Mouse (Mus musculus) ES-E14 (cell line): ENCODE measurements around the gene Prpf18. TPM values are rescaled to one million over a fixed set of nuclear protein-coding genes. Genes with fewer than 3 reads are reported as not detected.
A peak's percentile ranks its signal among the peaks of the same experiment; 100 is the strongest.

Experiments used
- DNase-seq: peaks from one replicate; pipeline ENCODE4 v3.0.0-alpha.2; 2013; ENCODE audit warnings: low read depth, low spot score
- H3K27ac ChIP-seq: 2 replicates; pipeline ENCODE4 v1.5.1; 2012; ENCODE audit warnings: low read depth, mild to moderate bottlenecking, low read length, moderate library complexity, mixed read lengths; ENCODE audit not compliant: poor library complexity, insufficient read depth, severe bottlenecking
- H3K36me3 ChIP-seq: 2 replicates; pipeline ENCODE4 v1.6.1; 2012; ENCODE audit warnings: mild to moderate bottlenecking, low read length, moderate library complexity, mixed read lengths; ENCODE audit not compliant: control insufficient read depth, poor library complexity, insufficient read depth, severe bottlenecking
- H3K4me1 ChIP-seq, 2 experiments: fragments of 150-350 bp in 1 of 2; sonication (generic) in 1 of 2; 2 replicates each; pipeline ENCODE4 v1.6.1; 2012; ENCODE audit warnings: low read length in 2 of 2, mild to moderate bottlenecking in 1 of 2, mixed read lengths in 1 of 2; ENCODE audit not compliant: control insufficient read depth in 2 of 2, insufficient read depth in 2 of 2, poor library complexity in 1 of 2
- H3K4me3 ChIP-seq, 2 experiments: fragments of 150-350 bp in 1 of 2; sonication (generic) in 1 of 2; 2 replicates each; pipeline ENCODE4 v1.5.1; 2012; ENCODE audit warnings: low read length in 2 of 2, low read depth in 1 of 2, mild to moderate bottlenecking in 1 of 2, mixed read lengths in 1 of 2; ENCODE audit not compliant: insufficient read depth in 1 of 2, poor library complexity in 1 of 2, severe bottlenecking in 1 of 2
- H3K9ac ChIP-seq: 2 replicates; pipeline ENCODE4 v1.6.1; 2012; ENCODE audit warnings: low read depth, mild to moderate bottlenecking, low read length, mixed read lengths; ENCODE audit not compliant: poor library complexity, insufficient read depth, severe bottlenecking
- H3K9me3 ChIP-seq: fragments of 150-350 bp; sonication (generic); 2 replicates; pipeline ENCODE4 v1.6.1; 2012; ENCODE audit warnings: low read depth, mild to moderate bottlenecking, low read length; ENCODE audit not compliant: control insufficient read depth, insufficient read depth
- CHD2 ChIP-seq: IDR thresholded peaks from 2 replicates; pipeline ENCODE4 v1.6.1; 2014; ENCODE audit warnings: mild to moderate bottlenecking, low read depth, low read length, inconsistent platforms
- HCFC1 ChIP-seq: IDR thresholded peaks from 2 replicates; pipeline ENCODE4 v1.6.1; 2012; ENCODE audit warnings: low read length, inconsistent platforms, borderline replicate concordance; ENCODE audit not compliant: insufficient read depth
- MAFK ChIP-seq: IDR thresholded peaks from 2 replicates; pipeline ENCODE4 v1.6.1; 2014; ENCODE audit warnings: mild to moderate bottlenecking, low read depth, low read length, inconsistent platforms; ENCODE audit not compliant: insufficient read depth
- ZC3H11A ChIP-seq: IDR thresholded peaks from 2 replicates; pipeline ENCODE4 v1.6.1; 2012; ENCODE audit warnings: low read depth, mild to moderate bottlenecking, inconsistent platforms, low read length, borderline replicate concordance
- ZNF384 ChIP-seq: IDR thresholded peaks from 2 replicates; pipeline ENCODE4 v1.6.1; 2012; ENCODE audit warnings: low read depth, low read length, inconsistent platforms
- in situ Hi-C, 2 experiments: fragments of 600-800 bp; cut with MboI; formaldehyde crosslinking; loops; one replicate each; pipeline ENCODE4 v1.15.1; 2025; ENCODE audit warnings: low sequenced_read_pairs in 2 of 2, inconsistent platforms in 1 of 2; ENCODE audit not compliant: unreplicated experiment in 2 of 2
- total RNA-seq: library from RNA; depleted of rRNA; stranded (reverse); fragments of 300-350 nt; gene quantifications from 2 replicates; pipeline ENCODE4 v1.2.3, GENCODE M21; 2012

Prpf18 gene
- total RNA-seq, 1 experiment, result 22.9 TPM

- Histone ChIP-seq H3K9me3 (no peaks in the 10 kb centered on the region), H3K9ac (no peak overlapping the region), H3K4me3 (no peak overlapping the region), H3K4me1 (peaks cover 0 to 6% of the 10 kb centered on the region in 2 experiments; a peak in 1 of 4 replicates), H3K27ac (no peak overlapping the region), H3K36me3 (peaks cover 41% of the 10 kb centered on the region)
- TF ChIP-seq ZNF384, result no peak
- DNase-seq, result no peak
- in situ Hi-C loops, result no loop called here
Measured at GRCm38 (mm10) chr2:4608253-4608652, 43.7 kb downstream of the Prpf18 start.

GRCm38 (mm10) chr2:4606559-4606958 is 45.4 kb downstream of the Prpf18 start:
- H3K36me3 ChIP-seq, result peaks cover 46% of the 10 kb centered on the region
- H3K4me1 ChIP-seq, result peaks cover 0 to 6% of the 10 kb centered on the region in 2 experiments; a peak in 1 of 4 replicates
- H3K27ac ChIP-seq, result no peak overlapping the region
- no peak for DNase-seq
- no peak overlapping the region for H3K4me3 ChIP-seq
- in situ Hi-C loops, result no loop called here
- no peak for TF ChIP-seq CHD2
- no peak for TF ChIP-seq ZC3H11A
- TF ChIP-seq HCFC1, result no peak
- TF ChIP-seq MAFK, result no peak
- TF ChIP-seq ZNF384, result no peak
- H3K9ac ChIP-seq, result no peak overlapping the region
- no peaks in the 10 kb centered on the region for H3K9me3 ChIP-seq

DNA sequence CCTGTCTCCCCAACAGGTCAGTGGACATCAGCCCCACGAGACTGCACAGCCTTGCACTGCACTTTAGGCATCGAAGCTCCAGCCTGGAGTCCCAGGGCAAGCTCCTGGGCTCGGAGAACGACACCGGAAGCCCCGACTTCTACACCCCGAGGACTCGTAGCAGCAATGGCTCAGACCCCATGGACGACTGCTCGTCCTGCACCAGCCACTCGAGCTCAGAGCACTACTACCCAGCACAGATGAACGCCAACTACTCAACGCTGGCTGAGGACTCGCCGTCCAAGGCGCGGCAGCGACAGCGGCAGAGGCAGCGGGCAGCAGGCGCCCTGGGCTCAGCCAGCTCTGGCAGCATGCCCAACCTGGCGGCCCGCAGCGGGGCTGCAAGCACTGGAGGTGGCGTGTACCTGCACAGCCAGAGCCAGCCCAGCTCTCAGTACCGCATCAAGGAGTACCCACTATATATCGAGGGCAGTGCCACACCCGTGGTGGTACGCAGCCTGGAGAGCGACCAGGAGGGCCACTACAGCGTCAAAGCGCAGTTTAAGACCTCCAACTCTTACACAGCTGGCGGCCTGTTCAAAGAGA is 48.5 kb downstream of the Prpf18 start:
- peak overlapping the region; percentile 22 for H3K9ac ChIP-seq
- H3K4me1 ChIP-seq, result peaks cover 0 to 20% of the 10 kb centered on the region in 2 experiments; a peak in 2 of 4 replicates
- H3K9me3 ChIP-seq, result no peaks in the 10 kb centered on the region
- in situ Hi-C loops, result no loop called here
- H3K27ac ChIP-seq, result no peak overlapping the region
- TF ChIP-seq MAFK (no peak), CHD2 (no peak), ZNF384 (no peak), ZC3H11A (no peak), HCFC1 (no peak)
- peaks cover 33% of the 10 kb centered on the region for H3K36me3 ChIP-seq
- peak overlapping the region; percentile 36 to 50 for H3K4me3 ChIP-seq
- DNase-seq, result no peak

GRCm38 (mm10) chr2:4601034-4601890 is 50.7 kb downstream of the Prpf18 start:
- no peak for DNase-seq
- H3K36me3 ChIP-seq, result peaks cover 25% of the 10 kb centered on the region
- TF ChIP-seq ZNF384, result no peak
- no peak for TF ChIP-seq CHD2
- no peak for TF ChIP-seq MAFK
- TF ChIP-seq HCFC1, result no peak
- TF ChIP-seq ZC3H11A, result no peak

More at GRCm38 (mm10) chr2:4601034-4601890, 50.7 kb downstream of the Prpf18 start:
- H3K9ac ChIP-seq, result no peak overlapping the region
- in situ Hi-C loops, result no loop called here
- no peaks in the 10 kb centered on the region for H3K9me3 ChIP-seq
- H3K4me1 ChIP-seq, result peaks cover 7 to 26% of the 10 kb centered on the region in 2 experiments
- H3K27ac ChIP-seq, result no peak overlapping the region
- H3K4me3 ChIP-seq, result no peak overlapping the region
